Mouse (Mus musculus) adipocyte (in vitro differentiated cells): ENCODE data around the gene Ldoc1.

Source experiments
- DNase-seq: peaks from one replicate; pipeline ENCODE4 v3.0.0-alpha.2; 2016; ENCODE audit warnings: low spot score

Ldoc1 gene

DNA sequence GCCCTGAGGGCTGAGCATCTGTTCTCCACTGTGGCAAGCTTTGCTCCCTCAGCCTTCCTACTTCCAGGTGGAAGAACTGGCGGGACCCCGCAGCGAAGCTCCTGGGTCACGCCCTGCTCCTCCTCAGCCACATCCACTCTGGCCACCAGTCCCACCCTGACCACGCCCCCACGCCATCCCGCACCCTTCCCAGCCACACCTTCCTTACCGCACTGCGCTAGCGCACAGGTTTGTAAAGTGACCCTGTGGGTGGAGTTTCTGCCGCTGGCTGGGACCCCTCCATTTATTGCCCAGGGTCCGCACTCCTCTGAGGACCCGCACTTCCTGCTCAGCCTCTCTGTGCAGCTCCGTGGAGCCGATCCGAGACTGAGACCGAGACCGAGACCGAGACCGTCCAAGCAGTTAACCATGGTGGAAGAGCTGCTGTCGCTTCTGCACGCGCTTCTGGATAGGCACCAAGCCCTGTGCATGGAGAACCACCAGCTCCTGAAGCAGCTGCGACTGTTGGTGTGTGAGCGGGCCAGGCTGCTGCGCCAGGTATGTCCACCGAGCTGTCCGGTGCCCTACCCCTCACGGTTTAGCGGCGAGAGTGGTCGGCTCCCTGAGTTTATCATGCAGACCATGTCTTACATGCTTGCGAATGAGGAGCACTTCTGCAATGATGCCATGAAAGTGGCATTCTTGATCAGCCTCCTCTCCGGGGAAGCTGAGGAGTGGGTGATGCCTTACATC lies at the start of gene Ldoc1:
Gene Ldoc1 (plus strand): TSS at position 196 of the 732 bp plus-strand sequence.
- no peak for DNase-seq

DNA sequence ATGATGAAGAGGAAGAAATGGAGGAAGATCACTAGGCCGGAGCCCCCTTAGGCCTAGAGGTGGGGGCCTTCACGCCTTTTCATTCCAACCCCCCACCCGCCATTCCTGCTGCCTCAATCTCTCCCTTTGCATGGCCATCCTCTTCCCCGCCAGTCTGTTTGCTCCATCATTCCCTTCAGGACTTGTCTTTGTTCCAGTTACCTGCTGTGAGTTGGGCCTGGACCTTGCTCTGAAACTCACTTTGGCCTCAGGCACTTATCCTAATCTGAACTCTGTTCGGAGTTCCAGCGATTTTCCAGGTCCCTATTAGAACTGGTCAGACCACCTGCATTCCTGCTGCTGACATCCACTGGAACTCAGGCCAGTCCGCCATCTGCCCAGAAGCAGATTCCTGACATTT lies 834 bp downstream of the Ldoc1 start:
- no peak for DNase-seq

DNA sequence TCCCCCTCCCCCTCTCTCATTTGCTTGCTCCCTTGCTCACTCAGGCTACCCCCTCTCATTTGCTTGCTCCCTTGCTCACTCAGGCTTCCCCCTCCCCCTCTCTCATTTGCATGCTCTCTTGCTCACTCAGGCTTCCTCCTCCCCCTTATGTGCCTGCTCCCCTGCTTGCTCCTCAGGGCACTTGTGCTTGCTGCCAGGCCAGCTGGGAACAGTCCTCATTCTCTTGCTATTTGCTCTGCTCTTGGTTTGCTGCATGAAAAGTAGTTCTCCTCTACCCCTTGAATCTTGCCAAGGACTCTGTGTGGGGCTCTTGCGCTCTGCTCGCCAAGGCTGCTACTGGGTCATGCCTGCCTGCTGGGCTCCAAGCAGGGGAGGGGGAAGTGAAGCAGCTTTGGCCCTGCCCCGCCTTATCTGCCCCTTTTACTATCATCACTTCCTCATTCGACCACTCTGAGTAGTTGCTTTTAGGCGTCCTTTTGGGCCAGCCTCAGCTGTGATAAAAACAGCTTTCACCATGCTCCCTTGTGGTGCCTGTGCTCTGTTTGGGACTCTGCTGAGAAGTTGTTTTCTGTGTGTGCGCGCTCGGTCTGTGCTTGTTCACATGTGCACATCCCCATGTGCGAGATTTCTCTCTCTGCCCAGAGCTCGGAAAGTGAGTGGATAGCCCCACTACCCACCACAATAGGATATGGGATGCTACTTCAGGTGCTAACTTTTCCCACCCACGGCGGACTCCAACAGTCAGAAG lies 13.2 kb downstream of the Ldoc1 start:
- no peak for DNase-seq

DNA sequence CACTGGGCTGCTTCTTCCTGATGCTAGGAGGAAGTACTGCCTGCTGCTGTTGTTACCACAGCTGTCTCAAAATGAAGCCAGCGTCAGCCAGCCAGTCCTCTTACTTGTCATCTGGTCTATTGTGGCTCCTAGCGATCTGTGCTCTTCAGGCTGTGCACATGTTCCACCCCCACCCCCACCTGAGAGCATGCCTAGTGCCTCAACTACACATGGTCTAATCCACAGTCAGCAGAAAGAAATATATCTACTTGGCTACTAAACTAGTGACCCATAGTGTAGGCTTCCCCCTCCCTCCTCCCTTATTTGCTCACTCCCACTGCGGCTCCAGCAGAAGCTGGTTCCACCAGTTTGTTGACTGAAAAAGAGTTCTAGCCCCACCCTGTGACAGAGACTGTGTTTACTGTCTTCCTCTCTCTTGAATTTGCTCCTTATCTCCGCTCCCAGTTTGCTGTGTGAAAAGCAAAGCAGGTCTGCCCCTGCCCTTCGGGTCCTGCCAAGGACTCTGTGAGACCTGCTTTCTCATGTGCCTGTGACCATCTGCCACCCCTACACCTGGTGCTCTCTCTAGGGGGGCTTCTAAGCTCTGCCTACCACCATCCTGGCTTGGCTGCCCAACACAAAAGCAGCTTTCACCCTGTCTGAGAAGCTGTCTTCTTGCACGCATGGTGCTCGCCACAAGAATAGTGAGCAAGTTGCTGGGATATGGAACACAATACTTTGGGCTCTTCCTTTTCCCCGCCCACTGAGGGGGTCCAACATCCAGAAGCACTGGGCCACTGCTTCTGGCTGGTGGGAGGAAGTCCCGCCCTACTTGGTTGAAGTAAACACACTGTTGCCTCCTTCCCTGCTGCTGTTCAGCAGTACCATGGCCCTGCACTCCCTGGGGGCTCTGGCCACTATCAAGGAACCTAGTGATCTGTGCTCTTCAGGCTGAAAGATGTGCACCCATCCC lies 14.0 kb downstream of the Ldoc1 start:
- no peak for DNase-seq

GRCm38 (mm10) chrX:61727516-61728310 lies 18.4 kb downstream of the Ldoc1 start:
- DNase-seq: no peak
